Mouse (Mus musculus) stomach, embryonic 16.5 days (tissue): ENCODE data around the gene Dgkh. TPM values are rescaled to one million over a fixed set of nuclear protein-coding genes. Genes with fewer than 3 reads are reported as not detected.

Experiments used
- ATAC-seq: fragments of 200-750 bp; cut with Nextera tagmentation; 2 replicates; pipeline ENCODE4 v1.8.0; 2017; ENCODE audit warnings: moderate number of reproducible peaks, moderate TSS enrichment; ENCODE audit not compliant: insufficient read depth, low FRiP score
- H3K27ac ChIP-seq: fragments of 300-500 bp; sonication (generic); 2 replicates; pipeline ENCODE4 v1.5.1; 2014; ENCODE audit warnings: low read length
- H3K27me3 ChIP-seq: fragments of 300-500 bp; sonication (generic); 2 replicates; pipeline ENCODE4 v1.6.1; 2014; ENCODE audit warnings: low read length, control low read depth, mixed read lengths; ENCODE audit not compliant: control insufficient read depth, insufficient read depth
- H3K36me3 ChIP-seq: fragments of 300-500 bp; sonication (generic); 2 replicates; pipeline ENCODE4 v1.6.1; 2014; ENCODE audit warnings: low read length; ENCODE audit not compliant: control insufficient read depth, insufficient read depth
- H3K4me1 ChIP-seq: fragments of 300-500 bp; sonication (generic); 2 replicates; pipeline ENCODE4 v1.6.1; 2014; ENCODE audit warnings: low read length, control low read depth, mixed read lengths; ENCODE audit not compliant: control insufficient read depth, insufficient read depth
- H3K4me2 ChIP-seq: fragments of 300-500 bp; sonication (generic); 2 replicates; pipeline ENCODE4 v1.6.1; 2014; ENCODE audit warnings: low read depth, low read length, mixed read lengths
- H3K4me3 ChIP-seq: fragments of 300-500 bp; sonication (generic); replicated peaks from 2 replicates; pipeline ENCODE4 v1.5.1; 2014; ENCODE audit warnings: mild to moderate bottlenecking, low read length
- H3K9ac ChIP-seq: fragments of 300-500 bp; sonication (generic); 2 replicates; pipeline ENCODE4 v1.6.1; 2014; ENCODE audit warnings: low read length
- H3K9me3 ChIP-seq: fragments of 300-500 bp; sonication (generic); replicated peaks from 2 replicates; pipeline ENCODE4 v1.6.1; 2016; ENCODE audit warnings: low read length, control low read depth; ENCODE audit not compliant: control insufficient read depth
- whole genome bisulfite sequencing: fragments of 180-500 bp; shearing (Covaris S2); extraction: QIAGEN DNeasy Blood & Tissue Kit; methylation state at CpG from one replicate; pipeline ENCODE4 v1.1.7; 2014; 5-methylcytosine and 5-hydroxymethylcytosine counted together
- polyA plus RNA-seq: library from polyadenylated mRNA; unstranded; fragments of >200 nt; fragmentation: Nextera tagmentation; extraction: Ambion mirVana; gene quantifications from 2 replicates; pipeline ENCODE4 v1.2.1, GENCODE M21; 2015

Gene Dgkh
- polyA plus RNA-seq, 1 experiment from 2014 or later = 1.5 TPM

- H3K27me3 ChIP-seq = no peaks in the 10 kb centered on the region
- no peak for ATAC-seq
- H3K27ac ChIP-seq = no peak overlapping the region
- H3K9ac ChIP-seq = no peak overlapping the region
- no peaks in the 10 kb centered on the region for H3K4me1 ChIP-seq
- WGBS = 88% methylated on average over 6 of the region's 6 CpGs
- H3K36me3 ChIP-seq = no peaks in the 10 kb centered on the region
- H3K9me3 ChIP-seq = no peaks in the 10 kb centered on the region
- no peak overlapping the region for H3K4me3 ChIP-seq
- H3K4me2 ChIP-seq = no peak overlapping the region
These were observed 99.8 kb downstream of the Dgkh start for GRCm38 (mm10) chr14:78632747-78633146.

- H3K9me3 ChIP-seq = no peaks in the 10 kb centered on the region
- ATAC-seq = no peak
- 85% methylated on average over 4 of the region's 4 CpGs for WGBS
- no peaks in the 10 kb centered on the region for H3K27me3 ChIP-seq
- H3K4me1 ChIP-seq = no peaks in the 10 kb centered on the region
- no peaks in the 10 kb centered on the region for H3K36me3 ChIP-seq
- no peak overlapping the region for H3K27ac ChIP-seq
- no peak overlapping the region for H3K9ac ChIP-seq
- no peak overlapping the region for H3K4me3 ChIP-seq
- H3K4me2 ChIP-seq = no peak overlapping the region
These were observed 101.4 kb downstream of the Dgkh start for GRCm38 (mm10) chr14:78630923-78631875.

GRCm38 (mm10) chr14:78627516-78628275 lies 104.9 kb downstream of the Dgkh start:
- H3K4me2 ChIP-seq = no peak overlapping the region
- no peaks in the 10 kb centered on the region for H3K4me1 ChIP-seq
- H3K9ac ChIP-seq = no peak overlapping the region
- no peaks in the 10 kb centered on the region for H3K36me3 ChIP-seq
- 82% methylated on average over 21 of the region's 21 CpGs for WGBS
- ATAC-seq = no peak
- H3K27me3 ChIP-seq = no peaks in the 10 kb centered on the region
- no peak overlapping the region for H3K4me3 ChIP-seq
- no peaks in the 10 kb centered on the region for H3K9me3 ChIP-seq
- H3K27ac ChIP-seq = no peak overlapping the region

- Histone ChIP-seq H3K9me3 (no peaks in the 10 kb centered on the region), H3K9ac (no peak overlapping the region), H3K4me3 (no peak overlapping the region), H3K4me2 (no peak overlapping the region), H3K4me1 (no peaks in the 10 kb centered on the region), H3K27me3 (no peaks in the 10 kb centered on the region), H3K36me3 (no peaks in the 10 kb centered on the region), H3K27ac (no peak overlapping the region)
- whole genome bisulfite sequencing = 51% methylated on average over 9 of the region's 9 CpGs
- no peak for ATAC-seq
These were observed 113.7 kb downstream of the Dgkh start for GRCm38 (mm10) chr14:78618883-78619295.

- ATAC-seq = no peak
- Histone ChIP-seq H3K4me2 (no peak overlapping the region), H3K9ac (no peak overlapping the region), H3K4me1 (no peaks in the 10 kb centered on the region), H3K36me3 (no peaks in the 10 kb centered on the region), H3K4me3 (no peak overlapping the region), H3K27ac (no peak overlapping the region), H3K27me3 (no peaks in the 10 kb centered on the region), H3K9me3 (no peaks in the 10 kb centered on the region)
- 79% methylated on average over 5 of the region's 5 CpGs for WGBS
These were observed 119.0 kb downstream of the Dgkh start for GRCm38 (mm10) chr14:78613569-78613968.

- no peaks in the 10 kb centered on the region for H3K27me3 ChIP-seq
These were observed 120.3 kb downstream of the Dgkh start for GRCm38 (mm10) chr14:78612111-78612788.

GRCm38 (mm10) chr14:78594916-78595315 lies 137.7 kb downstream of the Dgkh start:
- Histone ChIP-seq H3K4me2 (no peak overlapping the region), H3K9me3 (no peaks in the 10 kb centered on the region), H3K9ac (no peak overlapping the region), H3K36me3 (no peaks in the 10 kb centered on the region), H3K4me3 (no peak overlapping the region), H3K27ac (no peak overlapping the region), H3K4me1 (no peaks in the 10 kb centered on the region), H3K27me3 (no peaks in the 10 kb centered on the region)
- no peak for ATAC-seq
- 79% methylated on average over 6 of the region's 6 CpGs for WGBS

More at GRCm38 (mm10) chr14:78612111-78612788, 120.3 kb downstream of the Dgkh start:
- no peak overlapping the region for H3K9ac ChIP-seq
- H3K4me2 ChIP-seq = no peak overlapping the region
- no peak for ATAC-seq
- no peaks in the 10 kb centered on the region for H3K9me3 ChIP-seq
- no peaks in the 10 kb centered on the region for H3K4me1 ChIP-seq
- H3K27ac ChIP-seq = no peak overlapping the region
- no peaks in the 10 kb centered on the region for H3K36me3 ChIP-seq
- no peak overlapping the region for H3K4me3 ChIP-seq
- WGBS = 70% methylated on average over 9 of the region's 9 CpGs

GRCm38 (mm10) chr14:78592965-78593364 lies 139.6 kb downstream of the Dgkh start:
- Histone ChIP-seq H3K27me3 (no peaks in the 10 kb centered on the region), H3K27ac (no peak overlapping the region), H3K4me3 (no peak overlapping the region), H3K4me2 (no peak overlapping the region), H3K9ac (no peak overlapping the region), H3K4me1 (no peaks in the 10 kb centered on the region), H3K9me3 (no peaks in the 10 kb centered on the region), H3K36me3 (no peaks in the 10 kb centered on the region)
- ATAC-seq = no peak
- 83% methylated on average over 3 of the region's 3 CpGs for WGBS
